ENCODE assay signal across 19 mouse cellular contexts in the genomic region with DNA sequence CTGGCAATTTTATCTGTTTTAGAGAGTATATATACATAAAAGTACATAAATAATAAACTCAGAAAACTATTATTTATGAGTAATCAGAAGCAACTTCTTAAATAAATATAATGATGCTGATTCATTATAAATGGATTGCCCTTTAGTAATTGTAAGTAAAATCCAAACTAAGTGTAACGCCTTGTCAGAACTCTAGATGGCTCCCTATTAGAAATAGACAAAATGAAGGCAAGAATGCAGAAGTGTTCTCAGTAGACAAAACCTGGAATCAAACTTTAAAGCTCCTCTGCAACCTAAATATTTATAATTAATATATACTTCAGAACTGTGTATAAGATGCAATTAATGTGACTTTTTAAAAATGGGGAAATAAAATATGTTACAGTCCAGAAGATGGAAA.
A peak's percentile ranks its signal among the peaks of the same experiment; 100 is the strongest.
DNase-seq lines count a peak whose midpoint lies in the region; ATAC-seq and TF ChIP-seq lines count a peak whose summit lies in the region.
"Had no signal": no experiment of that assay in that cellular context is flagged by ENCODE, and none has a peak within 500 bp of the region (broad histone marks: within the 10 kb centered on the region; RNA-seq: fewer than 3 reads in every experiment).

No protein-coding gene starts in this region.

- no peak for TF ChIP-seq RAD21 in MEL (IDR thresholded peaks at IDR 0.05; ENCODE audit: low read depth, low read length)

- H3K9me3 ChIP-seq in midbrain, embryonic 14.5 days (ENCODE audit: control insufficient read depth, low read length): no peaks in the 10 kb centered on the region
- H3K9me3 ChIP-seq in midbrain, embryonic 13.5 days: no peaks in the 10 kb centered on the region
- no peaks in the 10 kb centered on the region for H3K9me3 ChIP-seq in MEL (replicated peaks; ENCODE audit: insufficient read depth, low read length)
- no peaks in the 10 kb centered on the region for H3K9me3 ChIP-seq in heart, embryonic 10.5 days
- H3K9me3 ChIP-seq: embryonic facial prominence, embryonic 15.5 days; hindbrain, embryonic 10.5 days; kidney, embryonic 15.5 days; midbrain, embryonic 12.5 days had no signal

- TF ChIP-seq CTCF in heart, adult 2 months (IDR thresholded peaks at IDR 0.05): peak; percentile 41
- peak in 1 of 3 experiments; percentile 27; a peak in 1 of 6 replicates for TF ChIP-seq CTCF in MEL (IDR thresholded peaks at IDR 0.05 in 2 of 3, conservative IDR thresholded peaks at IDR 0.05 in 1 of 3; ENCODE audit: control insufficient read depth in 1 of 3, insufficient read depth in 1 of 3, low read depth in 2 of 3, low read length in 3 of 3, poor library complexity in 1 of 3, severe bottlenecking in 1 of 3)

- TF ChIP-seq EP300 in heart, adult 2 months (IDR thresholded peaks at IDR 0.05; ENCODE audit: insufficient read depth, low read depth, low read length): no peak
- TF ChIP-seq EP300 in MEL (IDR thresholded peaks at IDR 0.05; ENCODE audit: low read depth in 1 of 2, low read length in 2 of 2): no peak

- TF ChIP-seq POLR2A in heart, adult 2 months (IDR thresholded peaks at IDR 0.05; ENCODE audit: insufficient read depth, low read depth, low read length): no peak
- TF ChIP-seq POLR2A in MEL (IDR thresholded peaks at IDR 0.05; ENCODE audit: control insufficient read depth in 1 of 2, insufficient read depth in 1 of 2, low read depth in 1 of 2, low read length in 2 of 2, poor library complexity in 1 of 2): no peak

- H3K27ac ChIP-seq in heart, adult 2 months: no peak overlapping the region
- no peak overlapping the region for H3K27ac ChIP-seq in midbrain, embryonic 14.5 days (replicated peaks; ENCODE audit: low read depth, low read length)
- H3K27ac ChIP-seq in midbrain, embryonic 13.5 days: no peak overlapping the region
- no peak overlapping the region for H3K27ac ChIP-seq in MEL (ENCODE audit: control insufficient read depth, low read depth, low read length)
- H3K27ac ChIP-seq in heart, embryonic 10.5 days: no peak overlapping the region
- H3K27ac ChIP-seq: embryonic facial prominence, embryonic 15.5 days; hindbrain, embryonic 10.5 days; kidney, embryonic 15.5 days; liver, embryonic 14.5 days; midbrain, embryonic 12.5 days had no signal

- intact Hi-C loops in heart, adult 2 months (cut with DNase I): no loop called here
- intact Hi-C loops in gastrocnemius, postnatal 14 days (cut with DNase I; ENCODE audit: low total_unique reads): no loop called here

- no peak for ATAC-seq in midbrain, embryonic 14.5 days (ENCODE audit: low FRiP score, low TSS enrichment)
- no peak for ATAC-seq in midbrain, embryonic 13.5 days

- no peak overlapping the region for H3K4me2 ChIP-seq in midbrain, embryonic 14.5 days (ENCODE audit: low read length)
- H3K4me2 ChIP-seq in midbrain, embryonic 13.5 days (replicated peaks): no peak overlapping the region
- H3K4me2 ChIP-seq: embryonic facial prominence, embryonic 15.5 days; kidney, embryonic 15.5 days; midbrain, embryonic 12.5 days had no signal

- H3K27me3 ChIP-seq in heart, adult 2 months (ENCODE audit: control insufficient read depth, insufficient read depth, low read length): no peaks in the 10 kb centered on the region
- no peaks in the 10 kb centered on the region for H3K27me3 ChIP-seq in midbrain, embryonic 14.5 days (ENCODE audit: control insufficient read depth, insufficient read depth, low read length)
- no peaks in the 10 kb centered on the region for H3K27me3 ChIP-seq in midbrain, embryonic 13.5 days
- H3K27me3 ChIP-seq in MEL (ENCODE audit: control insufficient read depth in 1 of 2, insufficient read depth in 2 of 2, low read length in 2 of 2): no peaks in the 10 kb centered on the region
- no peaks in the 10 kb centered on the region for H3K27me3 ChIP-seq in heart, embryonic 10.5 days (ENCODE audit: insufficient read depth, poor library complexity, severe bottlenecking)
- H3K27me3 ChIP-seq: embryonic facial prominence, embryonic 15.5 days; kidney, embryonic 15.5 days; midbrain, embryonic 12.5 days had no signal

- H3K4me3 ChIP-seq in heart, adult 2 months: no peak overlapping the region
- no peak overlapping the region for H3K4me3 ChIP-seq in midbrain, embryonic 14.5 days (replicated peaks; ENCODE audit: low read depth, low read length)
- H3K4me3 ChIP-seq in midbrain, embryonic 13.5 days (replicated peaks): no peak overlapping the region
- no peak overlapping the region for H3K4me3 ChIP-seq in MEL (ENCODE audit: control insufficient read depth in 1 of 2, insufficient read depth in 1 of 2, low read depth in 2 of 2, low read length in 2 of 2)
- no peak overlapping the region for H3K4me3 ChIP-seq in heart, embryonic 10.5 days
- H3K4me3 ChIP-seq: embryonic facial prominence, embryonic 15.5 days; hindbrain, embryonic 10.5 days; kidney, embryonic 15.5 days; midbrain, embryonic 12.5 days; myocyte had no signal

- no peaks in the 10 kb centered on the region for H3K4me1 ChIP-seq in heart, adult 2 months (ENCODE audit: control insufficient read depth, insufficient read depth, low read length)
- no peaks in the 10 kb centered on the region for H3K4me1 ChIP-seq in midbrain, embryonic 14.5 days (ENCODE audit: control insufficient read depth, insufficient read depth, low read length)
- no peaks in the 10 kb centered on the region for H3K4me1 ChIP-seq in midbrain, embryonic 13.5 days (replicated peaks)
- no peaks in the 10 kb centered on the region for H3K4me1 ChIP-seq in MEL (ENCODE audit: control insufficient read depth in 1 of 2, insufficient read depth in 2 of 2, low read length in 2 of 2)
- H3K4me1 ChIP-seq in heart, embryonic 10.5 days: no peaks in the 10 kb centered on the region
- H3K4me1 ChIP-seq: embryonic facial prominence, embryonic 15.5 days; hindbrain, embryonic 10.5 days; kidney, embryonic 15.5 days; midbrain, embryonic 12.5 days had no signal

- WGBS in heart, adult 2 months: 62% methylated on average over 1 of the region's 1 CpGs
- WGBS in midbrain, embryonic 14.5 days: 73% methylated on average over 1 of the region's 1 CpGs
- 59% methylated on average over 1 of the region's 1 CpGs for WGBS in midbrain, embryonic 13.5 days
- WGBS in heart, embryonic 10.5 days: 61% methylated on average over 1 of the region's 1 CpGs

- H3K9ac ChIP-seq in heart, adult 2 months (ENCODE audit: low read depth, low read length): no peak overlapping the region
- no peak overlapping the region for H3K9ac ChIP-seq in midbrain, embryonic 14.5 days (replicated peaks; ENCODE audit: low read length)
- H3K9ac ChIP-seq in midbrain, embryonic 13.5 days (replicated peaks): no peak overlapping the region
- no peak overlapping the region for H3K9ac ChIP-seq in MEL (ENCODE audit: control insufficient read depth, low read depth, low read length, poor library complexity, severe bottlenecking)
- H3K9ac ChIP-seq: embryonic facial prominence, embryonic 15.5 days; kidney, embryonic 15.5 days; liver, embryonic 14.5 days; midbrain, embryonic 12.5 days had no signal

- H3K79me2 ChIP-seq in heart, adult 2 months (replicated peaks; ENCODE audit: control insufficient read depth, insufficient read depth, low read length): no peaks in the 10 kb centered on the region
- no peaks in the 10 kb centered on the region for H3K79me2 ChIP-seq in MEL (ENCODE audit: control insufficient read depth, insufficient read depth, low read length, poor library complexity)

- H3K36me3 ChIP-seq in heart, adult 2 months (ENCODE audit: control insufficient read depth, insufficient read depth, low read length): no peaks in the 10 kb centered on the region
- no peaks in the 10 kb centered on the region for H3K36me3 ChIP-seq in midbrain, embryonic 14.5 days (ENCODE audit: control insufficient read depth, insufficient read depth, low read length)
- no peaks in the 10 kb centered on the region for H3K36me3 ChIP-seq in midbrain, embryonic 13.5 days
- no peaks in the 10 kb centered on the region for H3K36me3 ChIP-seq in MEL (ENCODE audit: control insufficient read depth in 1 of 2, insufficient read depth in 2 of 2, low read length in 2 of 2)
- no peaks in the 10 kb centered on the region for H3K36me3 ChIP-seq in heart, embryonic 10.5 days
- H3K36me3 ChIP-seq: embryonic facial prominence, embryonic 15.5 days; hindbrain, embryonic 10.5 days; kidney, embryonic 15.5 days; midbrain, embryonic 12.5 days had no signal

- no peak for DNase-seq in heart, adult 2 months
- no peak for DNase-seq in heart, adult 9 months (ENCODE audit: low spot score in 2 of 2)
- DNase-seq in midbrain, embryonic 14.5 days: peak; percentile 14
- peak; percentile 9 for DNase-seq in MEL (ENCODE audit: low read depth, low spot score)
- DNase-seq in gastrocnemius, postnatal 14 days: no peak
- DNase-seq in heart, embryonic 10.5 days (ENCODE audit: low spot score): no peak
- DNase-seq: cerebellum, adult 8-10 months; gastrocnemius, postnatal 10 days; heart, adult 18-20 months; right cerebral cortex, postnatal 14 days; thymus, adult 18-20 months; thymus, postnatal 4 days had no signal

TF ChIP-seq in MEL, 35 proteins besides CTCF, POLR2A, EP300 and RAD21 (continues in another document):
- no peak for TF ChIP-seq ETS1 (IDR thresholded peaks at IDR 0.05; ENCODE audit: low read depth, low read length)
- TF ChIP-seq USF2 (IDR thresholded peaks at IDR 0.05; ENCODE audit: borderline replicate concordance in 1 of 2, insufficient read depth in 1 of 2, low read depth in 1 of 2, low read length in 2 of 2): no peak
- TF ChIP-seq HCFC1 (IDR thresholded peaks at IDR 0.05; ENCODE audit: low read depth, low read length): no peak
- no peak for TF ChIP-seq UBTF (IDR thresholded peaks at IDR 0.05; ENCODE audit: borderline replicate concordance, insufficient read depth, low read depth, low read length)
- no peak for TF ChIP-seq MYB (IDR thresholded peaks at IDR 0.05; ENCODE audit: low read depth, low read length)
- no peak for TF ChIP-seq BHLHE40 (IDR thresholded peaks at IDR 0.05; ENCODE audit: borderline replicate concordance, low read depth, low read length)
- no peak for TF ChIP-seq CHD2 (IDR thresholded peaks at IDR 0.05; ENCODE audit: low read length)
- no peak for TF ChIP-seq POLR2AphosphoS5 (IDR thresholded peaks at IDR 0.05; ENCODE audit: borderline replicate concordance, low read depth, low read length)
- TF ChIP-seq NELFE (IDR thresholded peaks at IDR 0.05; ENCODE audit: low read depth, low read length): no peak
- no peak for TF ChIP-seq ZNF384 (IDR thresholded peaks at IDR 0.05; ENCODE audit: low read depth, low read length)
- no peak for TF ChIP-seq ZMIZ1 (IDR thresholded peaks at IDR 0.05; ENCODE audit: low read depth, low read length)
- TF ChIP-seq MAX (IDR thresholded peaks at IDR 0.05; ENCODE audit: low read length): no peak
- TF ChIP-seq JUND (IDR thresholded peaks at IDR 0.05; ENCODE audit: low read depth, low read length): no peak
- no peak for TF ChIP-seq E2F4 (IDR thresholded peaks at IDR 0.05; ENCODE audit: borderline replicate concordance, low read depth, low read length)
- TF ChIP-seq KAT2A (conservative IDR thresholded peaks at IDR 0.05; ENCODE audit: low read depth, low read length): no peak
- TF ChIP-seq MEF2A (IDR thresholded peaks at IDR 0.05; ENCODE audit: extremely low read depth, insufficient replicate concordance, low read depth, low read length, poor library complexity, severe bottlenecking): no peak
- no peak for TF ChIP-seq GATA1 (IDR thresholded peaks at IDR 0.05; ENCODE audit: low read depth, low read length)
- TF ChIP-seq USF1 (IDR thresholded peaks at IDR 0.05; ENCODE audit: low read depth, low read length): no peak

Comparison
In these comparisons a context has a peak if more than half of its experiments do, and no peak if none do; other contexts are left out.
1. DNase-seq: peak in midbrain, embryonic 14.5 days (single experiment) and MEL (single experiment); none in heart, adult 2 months (0 of 2), heart, adult 9 months (0 of 2), gastrocnemius, postnatal 14 days (single experiment) and heart, embryonic 10.5 days (single experiment).